Mouse (Mus musculus): ENCODE data around the gene Cdh26.

Cdh26 gene

DNA sequence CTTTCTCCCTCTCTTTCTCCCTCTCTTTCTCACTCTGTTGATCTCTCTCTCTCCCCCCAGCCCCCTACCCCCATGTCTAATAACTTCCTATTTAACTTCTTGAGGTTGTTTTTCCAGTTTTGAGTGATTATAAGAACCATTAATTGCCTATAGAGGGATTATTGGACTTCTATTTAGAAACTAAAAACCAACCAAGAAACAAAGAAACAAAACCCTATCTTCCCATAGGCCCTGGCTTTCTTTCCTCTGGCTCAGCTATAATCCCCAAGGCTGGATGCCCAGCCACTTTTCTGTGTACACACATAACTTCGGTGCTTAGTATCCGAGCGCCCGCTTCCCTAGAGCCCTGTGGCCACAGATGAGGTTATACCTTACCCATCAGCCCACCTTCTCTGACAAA lies at the start of gene Cdh26:
TSS of gene Cdh26 (plus strand) at position 301 of the 400 bp plus-strand sequence.
- DNase-seq: no peak

DNA sequence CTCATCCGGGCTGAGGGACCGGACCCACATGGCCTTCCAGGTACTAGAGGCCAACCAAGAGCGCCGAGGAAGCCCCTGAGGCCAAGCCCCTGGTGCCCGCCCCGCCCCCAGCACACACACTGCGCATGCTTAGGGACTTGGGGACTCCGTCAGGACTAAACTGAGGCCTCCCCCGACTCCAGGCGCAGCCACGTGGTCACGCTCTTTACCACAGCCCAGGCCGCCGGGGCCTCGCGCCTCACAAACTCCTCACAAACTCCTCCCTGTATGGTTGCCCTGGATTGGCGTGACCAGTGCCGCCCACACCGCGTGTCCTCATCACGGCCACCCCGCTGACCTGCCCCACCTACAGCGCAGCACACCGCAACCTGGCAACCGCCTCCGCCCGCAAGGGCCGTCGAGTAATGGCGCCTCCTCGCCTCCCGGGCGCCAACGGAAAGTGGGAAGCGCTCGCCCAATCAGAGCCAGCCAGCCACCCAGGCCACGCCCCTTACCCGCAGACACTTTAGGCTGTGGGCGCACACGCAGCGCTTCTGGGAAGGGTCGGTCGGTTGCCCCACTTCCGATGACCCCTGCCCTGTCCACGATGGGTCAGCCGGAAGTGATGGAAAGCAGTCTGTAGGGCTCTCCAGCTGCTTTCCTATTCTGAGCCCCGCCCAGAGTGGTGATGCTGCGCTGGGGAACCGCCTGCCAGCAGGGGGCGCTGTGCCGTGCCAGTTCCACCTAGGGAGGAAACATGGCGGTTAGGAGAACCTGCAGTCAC lies 23.1 kb upstream of the Cdh26 start, which contains the start of gene Sycp2:
TSS of gene Sycp2 (minus strand) at position 633 of the 763 bp plus-strand sequence.
- DNase-seq: no peak

DNA sequence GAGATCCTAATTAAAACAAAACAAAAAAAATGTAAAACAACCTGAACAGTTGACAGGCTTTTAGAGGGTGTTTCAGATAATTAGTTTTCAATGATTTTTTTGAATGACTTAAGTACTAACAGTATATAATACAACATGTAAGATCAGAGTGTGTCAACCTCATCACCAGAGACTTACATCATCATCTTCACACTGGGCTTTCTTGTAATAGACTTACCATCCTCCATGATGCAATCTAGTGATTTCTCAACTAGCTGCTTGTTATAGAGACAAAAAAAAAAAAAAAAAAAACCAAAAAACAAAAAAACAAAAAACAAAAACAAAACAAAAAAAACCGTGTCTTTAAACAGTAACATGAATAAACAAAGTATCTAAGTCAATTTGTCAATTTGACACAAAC lies 21.3 kb upstream of the Cdh26 start:
- DNase-seq: no peak

DNA sequence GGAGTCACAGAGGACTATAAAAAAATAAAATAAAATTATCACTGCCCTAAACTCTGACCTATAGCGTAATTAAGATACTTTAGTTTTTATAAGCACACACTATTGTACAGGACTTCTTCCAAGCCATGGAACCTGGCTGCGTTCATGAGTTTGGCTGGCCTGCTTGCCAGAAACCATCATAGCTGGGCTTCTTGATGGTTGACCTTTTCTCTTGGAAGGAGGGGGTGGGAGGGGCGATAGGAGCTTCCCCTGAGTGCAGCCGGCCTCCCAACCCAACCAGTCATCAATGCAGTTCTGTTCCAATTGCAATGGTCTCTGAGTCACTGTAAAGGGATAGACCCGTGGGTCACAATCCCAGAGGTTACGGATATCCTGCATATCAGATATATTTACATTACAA lies 20.0 kb upstream of the Cdh26 start:
- no peak for DNase-seq

DNA sequence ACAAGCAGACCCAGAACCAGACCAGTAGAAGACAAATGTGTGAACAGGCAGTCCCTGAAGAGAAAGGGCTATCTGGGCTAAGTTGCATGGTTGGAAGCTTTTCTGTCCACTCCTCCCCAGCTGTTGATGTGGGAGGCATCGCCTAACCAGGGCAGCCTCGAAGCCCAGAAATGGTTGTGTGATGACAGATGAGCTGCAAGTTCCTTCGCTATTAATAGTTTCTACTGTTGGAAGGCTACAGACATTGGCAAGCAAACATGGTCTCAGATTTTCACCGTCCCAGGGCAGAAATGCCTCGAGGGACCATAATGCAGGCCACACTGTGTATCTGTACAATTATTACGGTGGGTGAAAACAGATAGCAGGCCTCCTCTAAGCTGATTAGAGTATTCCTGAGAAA lies 17.7 kb upstream of the Cdh26 start:
- DNase-seq: no peak

DNA sequence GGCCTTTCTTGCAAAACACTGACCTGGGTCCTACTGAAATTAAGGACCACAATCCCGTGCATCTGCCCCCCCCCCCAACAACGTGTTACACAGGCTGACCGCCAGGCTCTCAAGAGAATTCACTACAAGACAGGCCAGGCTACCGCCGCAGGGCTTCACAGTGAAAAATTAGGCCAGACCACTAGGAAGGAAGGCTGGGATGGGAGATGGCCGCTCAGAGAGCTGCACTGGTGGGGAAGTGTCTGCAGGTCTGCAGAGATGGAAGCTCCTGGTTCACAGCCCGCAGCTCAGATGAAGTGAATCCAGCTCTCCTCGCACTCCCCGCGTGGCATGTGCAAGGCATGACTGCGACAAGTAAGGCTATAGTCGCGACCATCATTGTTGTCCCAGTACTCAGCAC lies 17.2 kb upstream of the Cdh26 start:
- no peak for DNase-seq

DNA sequence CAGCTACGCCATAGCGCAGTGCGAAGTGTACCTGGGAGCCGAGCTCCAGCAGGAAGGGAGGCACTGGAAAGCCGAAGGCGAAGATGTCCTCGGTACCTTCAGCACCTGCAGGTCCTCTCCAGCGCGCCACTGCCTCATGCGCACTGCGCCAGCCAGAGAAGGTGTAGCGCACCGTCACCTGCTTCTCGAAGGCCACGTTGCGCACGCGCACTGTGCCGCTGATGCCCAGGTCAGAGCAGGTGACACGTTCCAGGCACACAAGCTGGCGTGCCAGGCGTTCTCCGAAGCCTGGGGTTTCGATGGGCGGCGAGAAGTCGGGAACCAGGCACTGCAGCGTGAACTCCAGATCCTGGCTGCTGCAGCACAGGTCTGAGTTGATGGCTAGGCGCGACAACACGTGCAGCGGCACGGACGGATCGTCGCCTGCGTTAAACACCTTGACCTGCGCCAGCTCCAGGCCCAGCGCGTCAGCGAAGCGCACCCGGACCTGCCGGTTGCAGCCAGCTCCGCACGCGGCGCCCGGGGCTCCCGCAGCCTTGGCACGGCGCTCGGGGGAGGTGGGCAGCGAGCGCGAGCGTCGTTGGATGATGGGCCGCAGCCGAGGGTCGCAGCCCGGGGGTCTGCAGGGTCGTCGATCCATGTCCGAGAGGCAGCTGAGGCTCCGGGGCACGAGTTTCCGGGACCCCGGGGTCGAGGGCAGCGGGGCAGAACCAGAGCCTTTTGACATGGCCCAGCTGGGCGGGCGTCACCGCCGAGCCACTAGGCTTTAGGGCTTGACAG lies 16.7 kb upstream of the Cdh26 start:
- DNase-seq: no peak

DNA sequence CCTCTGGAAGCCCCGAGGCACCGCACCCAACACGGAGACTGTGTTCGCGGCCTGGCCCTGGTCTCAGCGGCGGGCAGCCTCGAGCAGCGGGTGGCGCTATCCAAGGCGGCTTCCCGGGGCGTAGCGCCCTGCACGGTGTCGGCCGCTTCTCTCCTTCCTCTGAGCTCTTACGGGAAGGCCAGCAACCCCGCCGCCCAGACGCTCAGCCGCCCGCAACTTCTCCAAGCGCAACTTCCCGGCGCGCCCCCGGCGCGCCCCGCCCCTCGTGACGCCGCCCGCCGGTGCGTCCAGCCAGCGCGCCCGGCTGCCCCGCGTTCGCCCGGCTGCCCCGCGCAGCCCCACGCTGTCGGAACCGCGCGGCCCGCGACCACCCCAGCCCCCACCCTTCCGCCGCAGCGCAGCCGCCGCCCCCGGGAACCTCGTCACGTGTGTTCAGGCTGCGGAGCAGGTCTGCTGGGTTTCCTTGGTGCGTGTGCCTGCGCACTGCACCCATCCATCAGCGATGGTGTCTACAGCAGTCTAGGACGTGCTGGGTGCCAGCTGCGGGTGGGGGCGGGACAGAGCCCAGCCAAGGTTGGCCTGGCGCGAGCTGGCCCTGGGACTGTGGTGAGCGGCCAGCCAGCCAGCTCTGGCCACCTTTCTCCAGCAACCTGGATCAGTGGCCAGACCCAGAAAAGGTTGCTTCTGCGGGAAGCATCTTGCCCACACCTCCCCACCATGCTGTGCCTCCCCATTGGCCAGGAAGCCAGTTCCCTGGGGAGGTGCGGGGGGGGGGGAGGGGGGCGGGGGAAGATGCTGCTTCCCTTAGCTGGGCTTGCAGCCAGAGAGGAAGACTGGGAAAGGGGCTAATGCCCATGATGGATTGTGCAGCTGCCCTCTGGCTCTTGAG lies 15.8 kb upstream of the Cdh26 start, which contains the start of the genes Ppp1r3d and Fam217b:
TSS of gene Ppp1r3d (minus strand) at position 212 of the 889 bp plus-strand sequence.
TSS of gene Fam217b (plus strand) at position 264 of the 889 bp plus-strand sequence.
- no peak for DNase-seq

DNA sequence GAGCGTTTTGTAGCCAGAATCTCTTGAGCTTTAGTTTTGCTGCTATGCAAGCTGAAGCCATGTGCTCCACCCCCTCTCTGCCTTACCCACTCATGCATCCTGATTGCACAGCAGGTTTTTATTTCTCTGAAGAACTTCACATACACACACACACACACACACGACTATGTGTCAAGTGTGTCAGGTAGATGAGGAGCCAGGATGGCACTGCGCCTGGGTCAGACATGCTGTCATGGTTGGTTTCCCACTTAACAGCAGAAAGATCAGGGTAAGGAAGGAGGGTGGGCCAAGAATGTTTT lies 15.2 kb upstream of the Cdh26 start:
- no peak for DNase-seq

DNA sequence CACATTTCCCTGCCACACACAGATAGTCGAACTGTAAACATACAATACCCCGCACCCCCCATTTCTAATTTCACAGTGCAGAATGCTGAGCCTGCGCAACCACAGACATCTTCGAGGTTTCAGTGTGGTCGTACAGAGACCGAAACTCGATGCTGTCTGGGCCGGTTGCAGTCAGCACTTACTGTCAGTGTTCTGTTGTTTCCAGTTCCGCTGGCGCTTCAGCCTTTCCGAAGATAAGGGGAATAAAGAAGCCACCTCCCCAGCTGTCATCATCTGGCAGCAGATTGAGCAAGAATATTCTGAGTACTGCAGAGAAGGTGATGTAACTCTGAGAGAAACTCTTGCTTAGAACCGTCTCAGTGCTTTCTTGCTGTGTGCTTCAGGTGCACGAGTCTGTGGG lies 13.9 kb upstream of the Cdh26 start:
- no peak for DNase-seq

DNA sequence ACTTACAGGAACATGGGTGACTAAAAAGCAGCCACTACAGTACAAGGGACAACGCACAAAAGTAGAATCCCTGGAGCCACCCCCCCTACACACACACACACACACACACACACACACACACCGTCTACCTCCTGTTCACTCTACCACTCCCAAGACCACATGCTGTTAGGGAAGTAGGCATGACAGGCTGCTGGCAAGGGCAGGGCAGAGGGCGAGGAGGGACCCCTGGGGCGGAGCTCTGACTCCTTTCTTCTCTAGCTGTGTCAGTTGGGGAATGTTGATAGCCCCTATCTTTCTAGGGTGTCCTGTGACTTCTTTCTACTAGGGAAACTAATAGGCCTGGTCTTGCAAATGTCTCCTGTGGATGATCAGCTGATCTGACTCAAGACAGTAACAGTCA lies 13.4 kb upstream of the Cdh26 start:
- DNase-seq: no peak

DNA sequence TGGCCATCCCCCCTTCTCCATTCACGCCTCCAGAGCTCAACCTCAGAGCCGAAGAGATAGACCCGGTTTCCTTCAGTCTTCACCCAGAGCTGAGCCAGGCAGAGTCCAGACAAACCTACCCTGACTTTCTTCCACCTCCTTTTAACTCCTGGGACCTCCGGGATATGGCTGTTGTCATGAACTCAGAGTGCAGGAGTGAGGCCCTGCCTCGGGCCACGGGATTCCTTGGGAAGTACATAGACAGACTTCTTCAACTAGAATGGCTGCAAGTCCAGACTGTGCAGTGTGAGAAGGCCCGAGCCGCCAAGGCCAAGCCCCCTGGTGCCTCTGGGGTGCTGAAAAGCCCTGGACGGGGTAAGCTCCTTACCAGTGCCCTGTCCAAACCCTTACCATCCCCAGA lies 9.8 kb upstream of the Cdh26 start:
- no peak for DNase-seq

DNA sequence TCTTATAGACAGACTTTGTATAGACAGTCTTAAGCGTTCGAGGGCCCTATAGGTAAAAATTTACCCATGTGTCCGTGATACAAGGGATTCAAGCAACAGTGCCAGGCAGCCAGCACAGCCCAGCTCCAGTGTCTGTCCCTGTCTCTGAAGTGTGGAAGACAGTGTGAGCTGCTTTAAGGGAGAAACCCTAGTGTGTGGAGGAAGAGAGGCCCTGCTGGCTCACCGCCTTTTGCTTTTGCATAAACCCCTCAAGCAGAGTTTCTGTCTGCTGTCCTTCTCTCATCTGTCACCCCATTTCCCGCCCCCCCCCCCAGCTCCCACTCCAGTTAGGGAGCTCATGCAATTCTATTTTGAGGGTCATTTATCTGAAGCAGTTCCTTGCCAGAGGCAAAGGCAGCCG lies 8.7 kb upstream of the Cdh26 start:
- DNase-seq: no peak

DNA sequence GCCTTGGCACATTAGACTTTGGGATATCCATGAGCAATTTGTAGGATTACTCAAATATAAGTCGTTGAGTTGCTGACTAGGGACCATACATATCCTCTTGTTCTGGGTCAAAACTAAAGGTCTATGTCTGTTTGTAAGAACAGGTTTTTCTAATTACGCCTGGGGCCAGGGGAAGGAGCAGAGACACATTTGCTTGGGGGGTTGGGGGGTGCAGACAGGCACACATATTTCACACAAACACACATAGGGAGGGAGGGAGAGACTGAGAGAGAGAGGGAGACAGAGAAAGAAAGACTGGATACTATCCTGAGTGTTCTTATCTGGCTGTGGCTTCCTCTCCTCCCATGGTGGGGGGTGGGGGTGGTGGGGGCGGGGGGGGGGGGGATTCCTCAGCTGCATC lies 8.1 kb upstream of the Cdh26 start:
- DNase-seq: no peak

DNA sequence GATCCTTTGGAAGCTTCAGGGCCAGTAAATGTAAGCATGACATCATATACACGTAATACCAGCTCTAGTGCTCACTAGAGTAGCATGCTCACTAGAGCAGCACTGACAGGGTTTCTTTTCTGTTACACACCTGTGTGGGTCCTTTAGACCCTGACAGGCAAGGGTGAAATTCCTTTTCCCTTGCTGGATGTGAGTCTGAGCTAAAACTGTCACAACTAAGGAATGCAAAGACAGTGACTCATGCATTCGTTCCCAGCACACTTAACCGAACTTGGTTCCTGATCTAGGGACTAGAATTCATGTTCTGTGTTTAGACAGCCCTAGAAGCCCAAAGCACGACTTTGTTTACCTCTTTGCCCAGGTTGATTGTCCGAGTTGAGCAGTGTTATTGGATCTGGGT lies 7.1 kb upstream of the Cdh26 start:
- DNase-seq: no peak

DNA sequence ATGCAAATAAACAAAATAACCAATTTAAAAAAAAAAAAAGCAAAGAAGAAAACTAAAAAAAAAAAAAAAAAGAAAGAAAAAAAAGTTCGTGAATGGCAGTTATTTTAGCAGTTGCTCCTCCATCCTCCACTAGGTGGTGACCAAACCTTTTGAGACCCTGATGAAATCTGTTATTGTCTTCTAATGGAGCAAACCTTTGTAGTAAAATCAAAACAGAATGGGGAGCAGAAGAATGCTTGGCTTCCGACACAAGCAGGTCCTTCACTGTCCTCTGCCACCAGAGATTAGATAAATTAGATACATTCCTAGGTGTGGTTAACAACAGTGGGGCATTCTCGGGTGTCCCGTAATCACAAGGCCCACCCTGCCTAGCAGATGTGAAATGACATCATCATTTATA lies 4.1 kb upstream of the Cdh26 start:
- no peak for DNase-seq

DNA sequence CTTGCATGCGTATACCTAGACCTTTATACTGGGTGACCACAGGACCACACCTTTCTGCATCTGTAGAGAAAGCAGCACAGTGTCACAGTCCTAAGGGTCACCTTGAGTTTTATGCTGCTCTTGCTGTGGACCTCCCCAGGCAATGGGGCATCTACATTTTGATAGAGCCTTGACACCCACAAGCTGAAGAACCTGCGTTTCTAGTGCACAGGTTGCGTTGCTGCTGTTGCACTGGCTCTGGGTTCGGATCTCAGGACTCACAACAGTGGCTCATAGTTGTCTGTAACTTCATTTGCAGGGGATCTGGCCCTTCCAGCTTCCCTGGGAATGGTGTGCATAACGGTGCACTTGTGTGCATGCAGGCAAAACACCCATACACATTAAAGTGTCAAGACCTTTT lies 3.1 kb upstream of the Cdh26 start:
- DNase-seq: no peak

DNA sequence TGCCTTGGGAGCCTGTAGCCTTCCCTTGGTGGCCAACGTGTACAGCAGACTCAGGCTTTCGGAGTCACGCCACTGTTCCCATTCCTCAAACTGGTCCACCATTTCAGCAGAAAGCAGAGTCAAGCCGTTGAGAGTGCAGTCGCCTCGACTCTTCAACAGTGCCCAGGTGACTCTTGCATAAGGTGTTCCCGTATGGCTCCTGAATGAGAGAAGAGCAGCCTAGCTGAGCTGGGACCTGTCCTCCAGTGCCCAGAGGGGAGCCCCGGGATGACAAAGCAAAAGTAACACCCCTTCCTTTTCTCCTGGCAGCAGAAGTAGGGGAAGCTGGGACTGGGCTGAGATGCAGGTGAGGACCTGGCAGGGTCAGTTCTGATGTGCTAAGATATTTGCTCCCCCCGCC lies 2.1 kb upstream of the Cdh26 start:
- DNase-seq: no peak

DNA sequence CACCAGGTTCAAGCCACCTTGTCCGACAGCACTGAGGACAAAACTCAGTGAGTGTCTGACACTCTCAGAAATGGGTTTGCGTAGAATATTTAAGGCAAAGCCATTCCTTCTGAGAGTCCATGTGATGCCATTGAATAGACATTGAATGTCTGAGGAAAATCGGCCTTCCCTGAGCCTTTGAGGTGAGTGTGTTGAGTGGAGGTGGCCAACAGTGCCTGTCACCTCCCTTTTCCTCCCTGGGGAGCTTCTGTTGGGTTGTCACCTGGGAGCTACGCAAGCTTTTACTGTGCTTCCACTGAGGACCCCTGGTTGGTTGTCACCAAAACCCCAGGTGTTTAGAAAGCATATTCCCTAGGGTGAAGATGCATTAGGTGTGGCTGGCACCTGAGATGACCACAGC lies 1.7 kb upstream of the Cdh26 start:
- DNase-seq: no peak

DNA sequence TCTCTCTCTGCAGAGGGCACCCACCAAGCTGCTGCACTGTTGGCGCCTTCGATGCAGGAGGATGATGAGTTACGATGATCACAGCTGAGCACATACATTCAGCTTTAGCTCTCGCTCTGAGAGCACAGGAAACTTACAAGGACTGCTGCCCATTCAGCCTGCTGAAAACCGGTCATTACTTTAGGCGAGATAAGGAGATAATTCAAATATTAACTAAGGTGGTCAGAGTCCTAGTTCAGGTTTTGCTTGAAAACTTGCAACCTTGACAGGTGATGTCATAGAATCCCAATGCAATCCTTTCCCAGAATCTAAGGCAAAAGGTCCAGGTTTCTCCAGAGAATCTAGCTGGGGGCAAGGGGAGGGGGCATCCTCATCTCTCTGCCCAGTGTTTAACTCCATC lies 905 bp upstream of the Cdh26 start:
- no peak for DNase-seq

DNA sequence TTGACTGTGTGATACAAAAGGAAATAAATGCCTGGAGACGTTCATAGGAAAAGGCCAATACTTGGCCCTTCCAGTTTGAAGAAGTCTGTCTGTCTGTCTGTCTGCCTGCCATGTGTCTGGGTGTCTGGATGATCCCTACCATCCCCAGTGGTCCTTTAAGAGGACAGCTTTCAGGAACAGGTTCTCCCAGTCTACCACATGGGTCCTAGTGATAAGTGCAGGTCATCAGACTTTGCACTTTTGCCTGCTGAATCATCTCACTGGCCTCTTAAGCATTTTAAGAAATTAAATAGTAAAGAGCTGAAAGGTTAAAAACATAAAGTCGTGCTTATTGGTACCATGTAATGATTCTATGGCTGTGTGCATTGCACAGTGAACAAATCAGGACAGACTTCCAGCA lies 3.2 kb downstream of the Cdh26 start:
- no peak for DNase-seq

DNA sequence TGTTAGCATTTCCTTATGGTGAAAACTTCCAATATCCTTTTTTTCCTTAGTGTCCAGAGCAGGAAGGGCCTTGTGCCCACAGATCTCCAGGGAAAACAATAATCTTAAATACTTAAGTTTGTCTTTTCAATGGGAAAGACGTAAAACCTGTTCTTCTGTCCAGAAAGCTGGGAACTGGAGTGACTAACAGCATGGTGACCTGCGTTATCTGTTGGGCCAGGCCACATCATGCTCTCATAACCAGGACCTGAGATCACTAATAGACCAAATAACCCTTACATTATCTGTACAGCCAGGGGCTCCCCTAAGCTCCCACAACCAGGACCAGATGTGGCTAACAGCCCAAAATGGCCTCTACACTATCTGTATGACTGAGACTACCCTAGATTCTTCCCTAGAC lies 3.6 kb downstream of the Cdh26 start:
- no peak for DNase-seq

DNA sequence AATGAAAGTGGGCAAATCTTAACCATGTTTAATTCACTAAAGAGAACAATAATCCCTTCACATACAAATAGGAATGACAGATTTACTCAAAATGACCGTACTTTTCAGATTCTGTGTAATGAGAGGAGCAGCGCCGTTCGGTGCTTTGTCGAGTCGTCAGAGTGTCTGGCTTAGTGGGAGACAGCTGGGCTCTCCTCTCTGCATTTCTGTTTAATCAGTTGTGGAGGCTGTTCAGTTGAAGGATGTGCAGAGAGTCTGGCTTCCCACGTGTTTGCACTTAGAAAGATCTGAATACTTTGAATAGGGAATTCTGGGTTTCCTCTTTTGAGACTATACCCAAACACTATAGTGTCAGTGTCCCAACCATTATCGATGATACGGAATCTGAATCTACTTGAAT lies 7.0 kb downstream of the Cdh26 start:
- no peak for DNase-seq

DNA sequence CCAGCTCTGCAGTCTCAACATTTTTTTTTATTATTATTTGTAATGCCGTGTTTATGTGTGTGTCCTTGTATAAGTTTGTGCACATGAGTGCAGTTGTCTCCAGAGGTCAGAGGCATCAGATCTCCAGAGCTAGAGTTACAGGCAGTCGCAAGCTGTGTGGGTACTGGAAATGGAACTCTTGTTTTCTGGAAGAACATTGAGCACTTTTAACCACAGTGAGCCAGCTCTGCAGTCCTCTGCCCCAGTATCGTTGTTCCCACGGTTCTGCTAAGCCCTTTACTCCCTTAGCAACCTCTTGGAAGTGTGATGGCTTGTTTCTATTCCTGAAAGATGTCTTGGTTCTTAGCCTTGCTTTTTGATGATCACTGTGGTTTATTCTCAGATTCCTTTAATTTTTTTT lies 19.1 kb downstream of the Cdh26 start:
- no peak for DNase-seq
